Mouse (Mus musculus) embryonic facial prominence, embryonic 14.5 days (tissue): ENCODE results near the gene Pde4b. TPM values are rescaled to one million over a fixed set of nuclear protein-coding genes. Genes with fewer than 3 reads are reported as not detected.

Source experiments
- ATAC-seq: fragments of 200-750 bp; cut with Nextera tagmentation; 2 replicates; pipeline ENCODE4 v1.8.0; 2017; ENCODE audit warnings: low read depth, moderate number of reproducible peaks, moderate TSS enrichment
- DNase-seq: peaks from one replicate; pipeline ENCODE4 v3.0.0-alpha.2; 2015; ENCODE audit warnings: low spot score
- H3K27ac ChIP-seq: fragments of 300-500 bp; sonication (generic); replicated peaks from 2 replicates; pipeline ENCODE4 v1.5.1; 2014; ENCODE audit warnings: low read depth, mild to moderate bottlenecking, low read length, moderate library complexity
- H3K27me3 ChIP-seq: fragments of 300-500 bp; sonication (generic); replicated peaks from 2 replicates; pipeline ENCODE4 v1.6.1; 2014; ENCODE audit warnings: low read length; ENCODE audit not compliant: control insufficient read depth, insufficient read depth
- H3K36me3 ChIP-seq: fragments of 300-500 bp; sonication (generic); 2 replicates; pipeline ENCODE4 v1.6.1; 2014; ENCODE audit warnings: low read length, mixed read lengths; ENCODE audit not compliant: control insufficient read depth, insufficient read depth
- H3K4me1 ChIP-seq: fragments of 300-500 bp; sonication (generic); 2 replicates; pipeline ENCODE4 v1.6.1; 2014; ENCODE audit warnings: antibody characterized with exemption, low read length; ENCODE audit not compliant: control insufficient read depth, insufficient read depth
- H3K4me2 ChIP-seq: fragments of 300-500 bp; sonication (generic); 2 replicates; pipeline ENCODE4 v1.6.1; 2014; ENCODE audit warnings: low read depth, mild to moderate bottlenecking, low read length, moderate library complexity, mixed read lengths
- H3K4me3 ChIP-seq: fragments of 300-500 bp; sonication (generic); 2 replicates; pipeline ENCODE4 v1.5.1; 2014; ENCODE audit warnings: low read depth, mild to moderate bottlenecking, low read length
- H3K9ac ChIP-seq: fragments of 300-500 bp; sonication (generic); 2 replicates; pipeline ENCODE4 v1.6.1; 2014; ENCODE audit warnings: low read depth, mild to moderate bottlenecking, low read length, moderate library complexity, mixed read lengths
- H3K9me3 ChIP-seq: fragments of 300-500 bp; sonication (generic); 2 replicates; pipeline ENCODE4 v1.6.1; 2016; ENCODE audit warnings: low read length; ENCODE audit not compliant: control insufficient read depth
- WGBS: fragments of 180-500 bp; shearing (Covaris S2); extraction: QIAGEN DNeasy Blood & Tissue Kit; methylation state at CpG from one replicate; pipeline ENCODE4 v1.1.7; 2014; 5-methylcytosine and 5-hydroxymethylcytosine counted together
- polyA plus RNA-seq: library from polyadenylated mRNA; unstranded; fragments of >200 nt; fragmentation: Nextera tagmentation; extraction: Ambion mirVana; gene quantifications from 2 replicates; pipeline ENCODE4 v1.2.1, GENCODE M21; 2014

Gene Pde4b
- polyA plus RNA-seq, 1 experiment from 2014 or later, result 19.4 TPM

- DNase-seq (no peak), ATAC-seq (no peak)
- 52% methylated on average over 3 of the region's 3 CpGs for WGBS
- Histone ChIP-seq H3K4me1 (no peaks in the 10 kb centered on the region), H3K9me3 (no peaks in the 10 kb centered on the region), H3K9ac (no peak overlapping the region), H3K4me2 (no peak overlapping the region), H3K4me3 (no peak overlapping the region), H3K27me3 (no peaks in the 10 kb centered on the region), H3K36me3 (no peaks in the 10 kb centered on the region), H3K27ac (no peak overlapping the region)
Observed at GRCm38 (mm10) chr4:102478104-102478503, 390.8 kb downstream of the Pde4b start.

GRCm38 (mm10) chr4:102478860-102479259 lies 391.5 kb downstream of the Pde4b start:
- ATAC-seq, result no peak
- DNase-seq, result no peak
- 83% methylated on average over 7 of the region's 7 CpGs for WGBS
- H3K27ac ChIP-seq, result no peak overlapping the region
- no peak overlapping the region for H3K9ac ChIP-seq
- no peaks in the 10 kb centered on the region for H3K9me3 ChIP-seq
- H3K4me3 ChIP-seq, result no peak overlapping the region
- H3K4me1 ChIP-seq, result peaks cover 3% of the 10 kb centered on the region; the same call in 1 of the 2 replicates
- H3K36me3 ChIP-seq, result no peaks in the 10 kb centered on the region
- no peaks in the 10 kb centered on the region for H3K27me3 ChIP-seq
- no peak overlapping the region for H3K4me2 ChIP-seq

- H3K4me3 ChIP-seq, result no peak overlapping the region
- no peak overlapping the region for H3K4me2 ChIP-seq
- H3K27me3 ChIP-seq, result no peaks in the 10 kb centered on the region
- DNase-seq (peak; percentile 61), ATAC-seq (no peak)
- H3K36me3 ChIP-seq, result no peaks in the 10 kb centered on the region
- H3K27ac ChIP-seq, result no peak overlapping the region
- 76% methylated on average over 6 of the region's 6 CpGs for WGBS
- no peak overlapping the region for H3K9ac ChIP-seq
- H3K4me1 ChIP-seq, result peaks cover 4% of the 10 kb centered on the region; the same call in 1 of the 2 replicates
- no peaks in the 10 kb centered on the region for H3K9me3 ChIP-seq
Observed at GRCm38 (mm10) chr4:102480830-102481484, 393.6 kb downstream of the Pde4b start.

GRCm38 (mm10) chr4:102483354-102484018 lies 396.1 kb downstream of the Pde4b start:
- ATAC-seq, result no peak
- Histone ChIP-seq H3K27me3 (no peaks in the 10 kb centered on the region), H3K4me3 (no peak overlapping the region), H3K4me1 (peaks cover 9% of the 10 kb centered on the region; the same call in 1 of the 2 replicates), H3K9ac (no peak overlapping the region), H3K36me3 (no peaks in the 10 kb centered on the region), H3K27ac (no peak overlapping the region), H3K4me2 (no peak overlapping the region), H3K9me3 (no peaks in the 10 kb centered on the region)
- DNase-seq, result peak; percentile 26
- WGBS, result 30% methylated on average over 7 of the region's 7 CpGs

GRCm38 (mm10) chr4:102484738-102485137 lies 397.4 kb downstream of the Pde4b start:
- Histone ChIP-seq H3K4me2 (no peak overlapping the region), H3K36me3 (no peaks in the 10 kb centered on the region), H3K4me1 (peaks cover 9% of the 10 kb centered on the region; the same call in 1 of the 2 replicates), H3K4me3 (no peak overlapping the region), H3K27me3 (no peaks in the 10 kb centered on the region), H3K9ac (no peak overlapping the region), H3K27ac (no peak overlapping the region), H3K9me3 (no peaks in the 10 kb centered on the region)
- ATAC-seq (peak; percentile 22; the same call in 1 of the 2 replicates), DNase-seq (peak; percentile 26)
- WGBS, result 66% methylated on average over 2 of the region's 2 CpGs

GRCm38 (mm10) chr4:102486134-102486920 lies 399.0 kb downstream of the Pde4b start:
- Histone ChIP-seq H3K27ac (no peak overlapping the region), H3K36me3 (no peaks in the 10 kb centered on the region), H3K9me3 (no peaks in the 10 kb centered on the region), H3K27me3 (no peaks in the 10 kb centered on the region), H3K4me2 (no peak overlapping the region), H3K4me1 (peaks cover 9% of the 10 kb centered on the region; the same call in 1 of the 2 replicates), H3K9ac (no peak overlapping the region), H3K4me3 (no peak overlapping the region)
- DNase-seq (peak; percentile 43), ATAC-seq (no peak)
- 50% methylated on average over 4 of the region's 4 CpGs for WGBS

GRCm38 (mm10) chr4:102486921-102487240 lies 399.5 kb downstream of the Pde4b start:
- H3K4me2 ChIP-seq, result no peak overlapping the region
- WGBS, result 76% methylated on average over 3 of the region's 3 CpGs

GRCm38 (mm10) chr4:102488000-102488399 lies 400.7 kb downstream of the Pde4b start:
- ATAC-seq, result no peak
- DNase-seq, result peak; percentile 36
- Histone ChIP-seq H3K9ac (no peak overlapping the region; the same call in 1 of the 2 replicates), H3K27ac (no peak overlapping the region), H3K4me3 (no peak overlapping the region), H3K4me1 (peaks cover 14% of the 10 kb centered on the region; the same call in 1 of the 2 replicates), H3K36me3 (no peaks in the 10 kb centered on the region), H3K9me3 (no peaks in the 10 kb centered on the region), H3K4me2 (no peak overlapping the region), H3K27me3 (no peaks in the 10 kb centered on the region)
- WGBS, result 22% methylated on average over 2 of the region's 2 CpGs

More at GRCm38 (mm10) chr4:102486921-102487240, 399.5 kb downstream of the Pde4b start:
- no peaks in the 10 kb centered on the region for H3K27me3 ChIP-seq
- no peaks in the 10 kb centered on the region for H3K9me3 ChIP-seq
- no peaks in the 10 kb centered on the region for H3K36me3 ChIP-seq
- H3K9ac ChIP-seq, result no peak overlapping the region
- ATAC-seq, result no peak
- no peak overlapping the region for H3K27ac ChIP-seq
- peaks cover 13% of the 10 kb centered on the region; the same call in 1 of the 2 replicates for H3K4me1 ChIP-seq
- DNase-seq, result no peak
- no peak overlapping the region for H3K4me3 ChIP-seq
